Mouse (Mus musculus) frontal cortex, postnatal 25 days (tissue): ENCODE results near the gene Ddx19b.
"Not testable (repeated sequence)": the region's sequence is repeated elsewhere in the genome, so short reads cannot be mapped to it uniquely, and the experiment has no call there.

ENCODE experiments used
- DNase-seq, 2 experiments: peaks; one replicate each; pipeline ENCODE4 v3.0.0; 2022; ENCODE audit warnings: low spot score in 2 of 2

The Ddx19b gene

GRCm38 (mm10) chr8:110964666-110965065 lies 66.9 kb downstream of the Ddx19b start:
- no peak for DNase-seq

DNA sequence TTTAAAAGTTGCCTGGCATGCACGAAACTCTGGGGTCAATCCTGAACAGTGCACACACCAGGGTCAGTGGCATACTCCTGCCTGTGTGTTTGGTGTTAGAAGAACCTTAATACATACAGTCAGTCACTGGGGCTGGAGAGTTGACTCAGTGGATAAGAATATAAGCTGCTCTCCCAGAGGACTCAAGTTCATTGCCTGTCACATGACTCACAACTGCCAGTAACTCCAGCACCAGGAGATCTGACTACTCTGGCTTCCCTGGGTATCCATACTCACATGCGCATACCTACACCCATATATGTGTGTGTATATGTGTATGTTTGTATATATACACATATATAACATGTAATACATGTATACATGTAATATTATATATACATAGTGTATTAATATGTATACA lies 68.5 kb downstream of the Ddx19b start:
- DNase-seq, result no peak

GRCm38 (mm10) chr8:110959906-110960305 lies 71.6 kb downstream of the Ddx19b start:
- no peak for DNase-seq

- no peak for DNase-seq
Measured at GRCm38 (mm10) chr8:110959071-110959780, 72.3 kb downstream of the Ddx19b start.

DNA sequence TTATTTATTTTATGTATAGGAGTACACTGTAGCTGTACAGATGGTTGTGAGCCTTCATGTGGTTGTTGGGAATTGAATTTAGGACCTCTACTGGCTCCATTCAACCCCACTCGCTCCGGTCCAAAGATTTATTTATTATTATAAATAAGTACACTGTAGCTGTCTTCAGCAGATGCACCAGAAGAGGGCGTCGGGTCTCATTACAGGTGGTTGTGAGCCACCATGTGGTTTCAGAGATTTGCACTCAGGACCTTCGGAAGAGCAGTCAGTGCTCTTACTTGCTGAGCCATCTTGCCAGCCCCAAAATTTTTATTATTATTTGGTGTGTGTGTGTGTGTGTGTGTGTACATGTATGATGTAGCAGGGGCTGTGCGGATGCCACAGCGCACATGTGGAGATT lies 73.0 kb downstream of the Ddx19b start:
- DNase-seq, result not testable (repeated sequence)

DNA sequence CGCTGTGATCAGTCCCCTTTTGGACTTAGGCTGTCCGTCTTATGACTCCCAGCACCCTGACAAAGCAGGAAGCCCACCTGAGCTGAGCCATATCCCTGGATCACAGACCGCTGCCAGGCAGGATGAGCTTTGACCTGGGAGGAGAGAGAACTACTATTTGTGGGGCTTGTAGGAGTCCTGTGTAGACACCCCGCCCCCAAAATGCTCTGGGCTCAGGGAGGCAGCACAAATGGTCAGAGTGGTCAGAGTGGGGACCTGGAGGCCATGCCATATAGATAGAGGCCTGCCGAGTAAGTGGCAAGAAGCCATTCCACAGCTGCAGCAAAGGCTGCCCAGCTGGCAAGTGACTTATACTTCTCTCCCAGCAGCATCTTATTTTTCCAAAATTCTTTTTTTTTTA lies 73.4 kb downstream of the Ddx19b start:
- DNase-seq, result no peak

- DNase-seq, result no peak
Measured at GRCm38 (mm10) chr8:110957471-110957870, 74.1 kb downstream of the Ddx19b start.

- DNase-seq, result no peak
Measured at GRCm38 (mm10) chr8:110956619-110957450, 74.7 kb downstream of the Ddx19b start.

DNA sequence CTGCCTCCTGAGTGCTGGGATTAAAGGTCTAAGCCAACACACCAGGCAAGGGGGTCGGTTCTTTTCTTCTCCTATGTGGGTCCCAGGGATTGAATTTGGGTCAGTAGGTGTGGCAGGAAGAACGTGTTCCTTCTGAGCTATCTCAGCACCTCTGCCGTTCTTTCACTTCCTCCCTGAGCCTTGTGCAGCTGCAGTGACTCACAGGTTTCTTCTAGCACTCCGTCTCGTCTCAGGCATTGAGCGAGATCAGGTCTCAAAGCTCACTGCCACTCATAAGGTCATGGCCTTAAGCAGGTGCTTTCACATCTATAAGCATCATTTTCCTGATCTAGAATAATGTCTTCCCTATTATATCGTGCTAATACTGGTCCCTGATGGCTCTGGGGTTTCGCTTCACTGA lies 76.8 kb downstream of the Ddx19b start:
- no peak for DNase-seq
